Mouse (Mus musculus) forelimb bud, embryonic 11.5 days (tissue): ENCODE results near the gene 2610318N02Rik.

Source experiments
- DNase-seq: peaks from one replicate; pipeline ENCODE4 v3.0.0-alpha.2; 2012; ENCODE audit warnings: low read depth, low spot score

2610318N02Rik gene

DNA sequence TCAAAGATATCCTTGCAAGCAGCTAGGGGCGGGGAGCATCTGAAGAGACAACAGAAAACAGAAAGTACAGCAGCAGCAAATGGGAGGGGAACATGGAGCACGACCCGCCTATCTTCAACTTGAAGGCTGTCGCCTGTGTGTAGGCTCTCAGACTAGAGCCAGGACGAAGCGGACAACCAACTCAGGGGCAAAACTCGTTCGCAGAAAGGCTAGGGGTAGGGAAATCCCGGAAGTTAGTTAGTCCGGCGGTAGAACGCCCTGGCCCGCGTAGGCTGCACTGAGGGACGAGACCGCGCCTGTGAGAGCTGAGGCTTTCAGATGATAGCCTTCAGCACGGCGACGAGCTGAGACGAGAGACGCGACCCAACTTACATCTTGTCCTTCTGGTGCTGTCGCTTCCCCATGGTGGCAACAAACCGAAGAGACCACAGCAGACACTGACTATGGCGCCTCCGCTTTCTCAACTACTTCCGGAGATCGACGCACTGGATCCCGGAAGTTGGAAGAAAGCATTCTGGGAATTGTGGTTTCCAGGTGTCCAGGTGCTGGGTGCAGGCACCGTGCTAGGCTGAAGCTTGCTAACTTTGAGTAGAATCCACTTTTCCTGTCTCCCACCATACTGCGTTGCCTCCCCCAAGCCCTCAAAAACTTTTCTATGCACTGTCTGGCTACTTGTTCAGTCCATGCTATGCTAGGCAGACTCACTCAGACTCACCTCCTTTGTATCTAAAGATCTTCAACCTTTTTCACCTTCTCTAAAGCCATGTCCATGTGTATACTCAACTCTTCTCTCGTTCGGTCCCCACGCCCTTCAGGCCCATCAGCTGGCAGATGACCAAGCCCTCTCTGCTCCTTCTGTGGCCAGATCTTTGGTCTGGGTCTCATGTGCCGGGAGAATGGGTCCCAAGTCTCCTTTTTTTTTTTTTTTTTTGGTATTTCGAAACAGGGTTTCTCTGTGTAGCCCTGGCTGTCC lies 13.9 kb downstream of the 2610318N02Rik start, which contains the start of gene Ppil2:
Ppil2 (minus strand) TSS at position 487 of the 973 bp plus-strand sequence.
- peak; percentile 81 for DNase-seq

DNA sequence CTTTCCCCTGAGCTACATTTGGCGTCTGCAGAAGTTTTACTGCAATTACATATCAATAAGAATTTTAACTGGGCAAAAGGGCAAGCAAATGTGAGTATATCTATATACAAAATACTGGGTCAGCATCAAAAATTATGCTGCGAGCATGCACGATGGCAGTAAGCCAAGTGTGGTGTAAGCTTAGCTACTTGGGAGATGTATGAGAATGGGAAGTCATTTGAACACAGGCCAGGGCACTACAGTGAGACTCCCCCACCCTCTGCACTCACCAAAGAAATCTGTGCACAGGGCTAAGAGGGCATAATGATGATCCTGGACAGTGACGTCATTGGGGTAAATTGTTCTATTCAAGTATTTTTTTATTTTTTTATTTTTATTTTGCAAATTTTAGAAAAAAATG lies 20.4 kb downstream of the 2610318N02Rik start:
- DNase-seq = no peak

- DNase-seq = no peak
These were observed 22.2 kb downstream of the 2610318N02Rik start for GRCm38 (mm10) chr16:17102630-17103220.

DNA sequence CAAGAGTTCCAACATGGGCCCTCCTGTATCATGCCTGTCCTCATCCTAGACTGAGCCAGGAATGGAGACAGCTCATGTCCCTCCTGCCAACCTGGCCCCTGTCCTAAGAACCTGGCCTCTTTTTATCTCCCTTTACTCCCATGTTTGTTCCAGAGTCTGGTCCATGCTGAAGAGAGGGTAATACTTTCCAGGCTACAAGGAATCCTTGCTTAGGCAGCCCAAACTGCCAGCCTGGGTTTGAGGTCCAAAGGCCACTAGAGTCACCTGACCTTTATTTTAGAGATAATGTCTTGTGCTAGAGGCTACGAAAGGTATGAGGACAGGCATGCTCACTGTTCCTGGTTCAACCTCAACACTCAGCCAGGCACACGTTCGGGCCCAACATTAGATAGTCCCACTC lies 28.0 kb downstream of the 2610318N02Rik start:
- no peak for DNase-seq

- no peak for DNase-seq
These were observed 36.6 kb downstream of the 2610318N02Rik start for GRCm38 (mm10) chr16:17088346-17088745.

GRCm38 (mm10) chr16:17086669-17087193 lies 38.2 kb downstream of the 2610318N02Rik start:
- no peak for DNase-seq

DNA sequence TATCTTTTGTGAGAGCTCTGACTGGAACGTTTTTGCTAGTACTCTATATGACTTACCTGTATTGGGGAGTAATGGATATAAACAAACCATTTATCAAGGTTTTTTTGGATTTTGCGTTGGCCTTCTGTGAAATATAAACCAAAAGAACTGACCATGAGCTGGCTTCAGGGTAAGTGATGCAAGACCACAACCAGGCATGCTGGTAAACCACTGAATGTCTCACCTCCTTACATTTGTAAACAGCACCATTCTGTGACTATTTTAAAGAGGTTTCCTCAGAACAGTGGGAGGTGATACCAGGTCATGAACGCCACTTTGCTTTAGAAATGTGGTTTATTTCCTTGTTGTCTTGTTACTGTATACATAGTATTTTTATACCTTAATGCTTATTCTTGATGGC lies 38.7 kb downstream of the 2610318N02Rik start:
- DNase-seq = no peak

- DNase-seq = no peak
These were observed 39.3 kb downstream of the 2610318N02Rik start for GRCm38 (mm10) chr16:17085636-17086035.

- DNase-seq = no peak
These were observed 42.7 kb downstream of the 2610318N02Rik start for GRCm38 (mm10) chr16:17082121-17082792.

DNA sequence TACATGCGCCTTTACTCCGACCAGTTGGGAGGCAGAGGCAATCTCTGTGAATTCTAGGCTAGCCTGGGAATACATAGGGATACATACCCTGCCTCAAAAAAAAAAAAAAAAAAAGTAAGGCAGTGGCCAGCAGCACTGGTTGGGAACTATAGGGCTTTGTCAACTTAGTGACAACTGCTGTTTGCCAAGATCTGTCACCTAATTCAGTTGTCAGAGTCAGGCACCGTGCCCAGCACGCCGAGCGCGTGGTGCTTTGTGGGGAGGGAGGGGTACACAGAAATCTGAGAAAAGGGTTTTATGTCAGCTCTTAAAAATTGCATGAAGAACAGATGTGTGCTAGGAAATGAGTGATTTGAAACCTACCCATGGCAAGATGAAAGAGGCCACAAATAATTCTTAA lies 46.9 kb downstream of the 2610318N02Rik start:
- DNase-seq = no peak

DNA sequence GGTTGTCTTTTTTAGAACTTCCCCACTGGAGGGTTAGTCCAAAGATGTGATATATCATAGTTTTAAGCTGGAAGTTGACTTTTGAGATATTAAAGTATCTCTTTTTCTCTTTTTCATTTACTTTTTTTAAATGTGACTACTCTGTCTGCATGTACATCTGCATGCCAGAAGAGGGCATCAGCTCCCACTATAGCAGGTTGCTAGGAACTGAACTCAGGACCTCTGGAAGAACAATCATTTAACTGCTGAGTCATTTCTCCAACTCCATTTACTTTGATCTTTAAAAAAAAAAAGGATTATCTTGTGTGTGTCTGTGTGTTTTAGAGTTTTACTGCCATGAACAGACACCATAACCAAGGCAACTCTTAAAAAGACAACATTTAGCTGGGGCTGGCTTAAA lies 48.1 kb downstream of the 2610318N02Rik start:
- DNase-seq = no peak

DNA sequence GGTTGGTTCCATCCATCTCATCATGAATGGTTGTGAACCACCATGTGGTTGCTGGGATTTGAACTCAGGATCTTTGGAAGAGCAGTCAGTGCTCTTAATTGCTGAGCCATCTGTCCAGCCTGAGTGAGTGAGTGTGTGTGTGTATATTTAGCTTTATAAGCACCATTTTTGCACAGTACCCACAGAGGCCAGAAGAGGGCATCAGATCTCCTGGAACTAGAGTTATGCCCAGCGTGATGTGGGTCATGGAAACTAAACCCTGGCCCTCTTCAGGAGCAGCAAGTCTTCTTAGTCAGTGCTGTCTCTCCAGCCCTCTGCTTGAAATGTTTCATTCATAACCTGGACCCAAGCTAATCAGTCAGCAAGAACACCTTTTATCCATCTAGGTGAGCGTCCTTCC lies 48.7 kb downstream of the 2610318N02Rik start:
- no peak for DNase-seq

DNA sequence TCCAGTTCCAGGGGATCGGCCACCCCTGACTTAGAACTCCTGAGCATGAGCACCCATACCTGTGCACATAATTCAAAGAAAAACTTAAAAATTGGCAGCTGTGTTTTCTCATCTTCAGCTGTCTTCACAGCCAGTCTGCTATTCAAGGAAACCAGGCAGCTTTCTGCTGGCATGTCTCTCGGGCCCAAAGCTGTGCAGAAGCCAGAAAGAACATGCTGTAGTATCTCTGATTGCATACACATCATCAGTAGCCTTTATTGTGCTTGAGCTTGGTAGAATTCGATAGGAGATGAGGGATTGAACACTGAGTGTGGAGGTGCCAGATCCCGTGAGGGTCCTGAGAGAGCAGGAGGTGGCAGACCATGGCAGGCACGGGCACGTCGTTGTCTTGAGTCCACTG lies 52.0 kb downstream of the 2610318N02Rik start:
- no peak for DNase-seq

DNA sequence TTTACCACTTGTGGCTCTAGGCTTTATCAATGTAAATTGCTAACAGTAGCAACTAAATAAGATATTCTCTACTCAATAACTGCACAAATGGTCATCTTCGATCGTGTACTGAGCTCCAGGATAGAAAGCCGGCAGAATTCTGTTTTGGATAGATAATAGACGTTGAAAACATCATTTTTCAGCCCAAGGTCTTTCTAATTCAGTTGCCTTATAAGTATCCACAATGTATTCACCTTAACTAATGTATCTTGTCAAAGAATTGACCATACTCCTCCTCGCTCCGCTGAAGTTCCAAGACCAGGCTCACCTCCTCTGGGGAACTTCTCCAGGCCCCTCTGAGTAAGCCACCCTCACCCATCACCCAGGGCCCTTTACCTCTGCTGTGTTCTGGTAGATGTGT lies 54.3 kb downstream of the 2610318N02Rik start:
- DNase-seq = no peak

DNA sequence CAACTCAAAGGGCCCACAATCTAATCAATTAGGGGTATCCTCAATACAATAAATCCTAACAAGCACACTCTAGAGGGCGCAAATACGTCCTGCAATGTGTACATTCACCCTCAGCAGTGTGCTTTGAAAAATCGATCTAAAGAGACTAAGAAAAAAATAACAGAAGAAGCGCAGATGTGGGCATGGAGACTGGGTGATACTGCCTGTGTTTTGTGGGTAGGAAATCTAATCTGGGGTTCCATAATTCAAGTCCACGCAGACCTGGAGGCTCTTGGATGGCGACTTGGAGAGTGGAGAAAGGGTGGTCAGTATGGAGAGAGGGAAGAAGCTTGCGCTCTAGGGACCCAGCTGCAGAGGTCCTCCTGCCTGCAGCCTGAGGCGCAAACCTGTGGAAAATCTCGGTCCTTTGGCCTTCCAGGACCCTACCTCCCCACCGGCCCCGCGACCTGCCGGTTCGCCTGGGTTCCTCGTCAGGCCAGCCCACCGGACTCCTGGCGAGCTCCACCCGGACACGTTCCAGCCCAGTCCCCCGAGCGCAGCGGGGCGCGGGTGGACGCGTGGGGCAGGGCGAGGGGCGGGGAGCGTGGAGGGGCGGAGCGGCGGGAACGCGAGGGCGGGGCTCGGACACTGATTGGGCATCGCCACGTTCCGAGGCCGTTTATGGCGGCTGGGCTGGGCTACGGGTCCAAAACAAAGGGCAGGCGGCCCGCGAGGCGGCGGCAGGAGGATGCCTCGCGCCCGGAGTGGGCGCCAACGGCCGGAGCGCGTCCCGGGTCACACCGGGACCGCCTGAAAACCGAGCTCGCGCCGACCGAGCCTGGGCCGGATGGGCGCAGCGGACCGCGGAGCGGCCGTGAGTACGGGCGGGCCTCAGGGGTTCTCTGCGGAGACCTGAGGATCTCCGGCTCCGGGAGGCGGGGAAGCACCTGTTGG lies 55.2 kb downstream of the 2610318N02Rik start, which contains the start of gene Ypel1:
Ypel1 (plus strand) TSS at position 186 of the 933 bp plus-strand sequence.
- peak; percentile 78 for DNase-seq

GRCm38 (mm10) chr16:17067552-17067951 lies 57.4 kb downstream of the 2610318N02Rik start:
- DNase-seq = no peak
